Mouse (Mus musculus): ENCODE data around the gene Rbfox3.

Rbfox3 gene

DNA sequence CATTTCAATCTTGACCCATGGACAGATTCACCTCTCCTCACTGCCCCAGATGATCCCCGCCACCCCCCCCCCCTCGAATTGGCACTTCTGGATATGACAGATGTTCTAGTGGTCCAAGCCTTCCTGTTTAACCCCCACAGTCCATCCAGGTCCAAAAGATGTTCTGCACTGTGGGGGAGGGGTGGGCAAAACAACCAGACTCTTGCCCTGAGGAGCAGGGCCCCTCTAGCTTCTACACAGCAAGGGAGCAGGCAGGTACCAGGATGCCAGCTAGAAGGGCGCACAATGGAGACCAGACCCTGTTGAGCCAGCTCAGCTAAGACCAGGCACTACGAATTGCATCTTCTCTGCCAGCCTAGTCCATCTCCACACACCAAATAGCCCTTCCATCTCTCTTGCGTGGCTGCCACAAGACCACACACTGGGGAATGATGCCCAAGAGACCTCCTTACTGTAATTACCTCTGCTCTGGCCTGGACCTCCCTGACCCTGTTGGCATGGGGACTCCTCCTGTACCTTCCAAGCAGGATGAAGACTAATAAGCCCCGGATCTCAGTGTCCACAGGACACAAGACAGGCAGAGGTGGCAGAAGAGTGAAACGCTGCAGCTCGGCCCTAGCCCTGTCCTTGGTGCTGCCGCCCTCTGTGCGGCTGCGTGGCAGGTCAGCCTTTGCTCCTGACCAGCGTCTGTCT lies 5.1 kb downstream of the Rbfox3 start:
- DNase-seq (ENCODE audit: low spot score) = peak; percentile 33

DNA sequence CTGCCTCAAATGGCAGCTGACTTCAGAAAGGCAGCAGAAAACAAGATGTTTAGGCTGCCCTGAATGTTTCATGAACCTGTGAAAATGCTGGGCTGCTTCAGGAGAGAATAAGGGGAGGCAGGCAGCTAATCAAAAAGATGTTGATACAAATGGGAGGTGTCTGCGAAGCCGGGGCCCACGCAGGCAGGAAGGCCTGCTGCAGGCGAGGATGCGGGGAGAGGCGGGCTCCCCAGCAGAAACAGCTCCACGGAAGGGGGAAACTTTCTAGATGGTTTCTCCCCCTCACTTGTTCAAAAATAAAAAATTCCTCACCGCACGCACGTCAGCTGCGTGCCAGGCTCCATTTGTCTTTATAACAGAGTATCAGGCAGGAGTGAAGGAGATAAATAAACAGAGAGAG lies 5.7 kb downstream of the Rbfox3 start:
- no peak for DNase-seq (ENCODE audit: low spot score)

DNA sequence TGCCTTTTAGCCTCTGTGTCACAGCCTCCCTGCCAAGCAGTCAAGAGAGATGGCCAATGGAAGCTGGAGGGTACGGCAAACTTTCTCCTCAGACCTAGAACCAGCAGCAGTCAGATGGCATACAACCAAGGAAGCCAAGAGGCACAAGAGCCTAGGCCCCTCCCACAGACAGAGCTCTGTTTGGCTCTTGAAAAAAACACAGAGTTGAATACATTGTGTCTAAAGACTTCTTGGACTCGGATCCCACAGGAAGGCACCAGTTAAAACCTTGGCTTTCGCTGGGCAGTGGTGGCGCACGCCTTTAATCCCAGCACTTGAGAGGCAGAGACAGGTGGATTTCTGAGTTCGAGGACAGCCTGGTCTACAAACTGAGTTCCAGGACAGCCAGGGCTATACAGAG lies 7.1 kb downstream of the Rbfox3 start:
- DNase-seq (ENCODE audit: low spot score) = no peak

DNA sequence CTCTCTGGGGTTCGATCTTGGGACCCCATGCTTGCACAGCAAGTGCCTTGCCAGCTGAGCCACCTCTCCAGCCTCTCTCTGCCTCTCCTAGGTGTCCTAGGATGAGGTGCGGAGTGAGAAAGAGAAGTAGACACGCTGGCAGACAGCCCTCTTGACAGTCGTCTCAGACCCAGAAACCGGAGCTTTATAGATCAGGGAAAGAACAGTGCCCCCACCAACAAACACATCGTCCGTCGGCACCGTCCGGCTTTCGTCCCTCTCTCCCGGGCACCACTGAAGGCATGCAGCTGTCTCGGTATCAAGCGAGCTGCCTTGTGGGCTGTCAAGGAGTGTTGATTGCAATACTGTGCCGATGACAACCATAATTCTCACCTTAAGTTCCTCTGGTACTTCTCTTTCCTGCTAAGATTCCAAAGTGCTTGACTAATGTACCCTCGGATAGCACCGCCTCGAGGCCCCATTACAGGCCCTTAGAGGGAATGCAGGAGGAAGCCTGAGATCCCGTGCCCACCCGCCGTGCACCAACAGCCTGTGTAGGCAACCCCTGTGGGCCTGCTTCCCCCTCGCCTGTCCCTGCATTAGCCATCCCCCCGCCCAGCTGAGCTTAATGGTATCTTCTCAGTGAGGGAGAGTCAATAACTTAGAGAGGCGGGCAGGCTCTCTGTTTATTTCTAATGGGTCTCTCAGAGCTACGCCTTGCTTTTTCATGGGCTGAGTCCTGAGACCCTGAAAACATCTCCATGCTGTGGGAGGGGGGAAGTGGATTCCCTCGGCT lies 11.4 kb downstream of the Rbfox3 start:
- DNase-seq (ENCODE audit: low spot score) = no peak

DNA sequence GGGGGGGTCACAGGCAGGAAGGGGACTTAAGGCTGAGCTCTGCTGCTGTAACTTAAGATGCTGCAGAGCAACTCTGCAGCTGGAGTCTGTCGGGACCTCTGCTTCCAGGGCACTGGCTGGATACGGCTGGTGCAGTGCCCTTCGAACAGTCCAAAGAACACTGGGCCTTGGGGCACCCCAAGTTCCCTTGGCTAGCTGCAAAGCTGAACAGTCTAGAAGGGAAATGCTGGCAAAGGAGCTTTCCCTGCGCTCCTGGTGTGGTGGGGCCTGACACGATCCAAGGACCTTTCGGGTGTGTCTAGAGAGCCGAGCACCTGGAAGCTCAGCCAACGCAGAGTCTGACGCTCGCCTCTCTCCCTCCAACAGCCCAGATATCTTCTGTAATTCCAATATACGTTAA lies 12.8 kb downstream of the Rbfox3 start:
- DNase-seq (ENCODE audit: low spot score) = no peak

DNA sequence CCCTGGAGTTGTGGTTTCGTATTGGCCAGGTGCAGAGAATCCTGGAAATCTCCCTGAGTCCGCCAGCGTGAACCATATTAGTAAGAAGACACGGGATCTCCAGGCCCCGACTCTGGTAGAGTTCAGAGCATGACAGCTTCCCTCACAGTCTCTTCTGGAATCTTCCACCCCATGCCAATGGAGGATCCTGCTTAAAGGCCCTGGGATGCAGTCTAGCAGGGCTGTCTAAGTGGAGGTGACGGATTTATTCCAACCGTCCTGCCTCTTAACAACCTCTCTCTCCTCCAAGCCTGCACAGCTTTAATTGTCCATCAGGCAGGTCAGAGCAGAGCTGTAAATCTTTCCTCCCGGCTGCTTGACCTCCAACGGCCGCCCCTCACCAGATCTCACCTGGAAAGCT lies 13.2 kb downstream of the Rbfox3 start:
- DNase-seq (ENCODE audit: low spot score) = no peak

DNA sequence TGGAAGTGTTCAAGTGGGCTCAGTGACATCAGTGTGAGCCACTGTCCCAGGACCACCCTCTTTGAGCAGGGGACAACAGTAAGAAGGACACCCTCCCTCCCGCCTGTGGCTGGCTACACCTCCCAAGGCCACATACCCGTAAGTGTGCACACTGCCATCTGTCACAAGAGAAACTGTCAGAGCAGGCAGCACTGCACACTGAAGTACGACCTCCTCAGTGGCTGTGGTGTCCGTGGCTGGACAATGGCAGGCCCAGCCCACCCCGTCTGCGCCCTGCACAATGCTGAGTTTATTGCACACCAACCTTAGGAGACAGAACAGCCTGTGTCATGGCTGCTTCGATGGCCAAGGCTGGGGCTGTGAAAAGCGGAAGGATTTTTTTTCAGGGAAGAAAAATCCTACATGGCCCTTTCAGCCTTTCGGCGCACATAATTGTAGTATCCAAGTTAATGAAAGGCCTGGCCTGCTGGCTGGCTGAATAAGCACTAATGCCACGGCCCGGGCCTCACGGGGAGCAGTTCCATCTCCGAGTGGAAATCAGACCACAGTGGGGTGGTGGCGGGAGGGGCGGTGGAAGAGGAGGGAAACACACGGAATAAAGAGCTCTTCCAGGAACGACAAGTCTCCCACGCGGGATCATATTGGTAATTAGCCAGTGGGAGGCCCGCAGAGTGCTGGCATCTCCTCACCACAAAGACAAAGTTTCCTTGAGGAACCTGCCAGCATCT lies 14.1 kb downstream of the Rbfox3 start:
- DNase-seq (ENCODE audit: low spot score) = no peak

DNA sequence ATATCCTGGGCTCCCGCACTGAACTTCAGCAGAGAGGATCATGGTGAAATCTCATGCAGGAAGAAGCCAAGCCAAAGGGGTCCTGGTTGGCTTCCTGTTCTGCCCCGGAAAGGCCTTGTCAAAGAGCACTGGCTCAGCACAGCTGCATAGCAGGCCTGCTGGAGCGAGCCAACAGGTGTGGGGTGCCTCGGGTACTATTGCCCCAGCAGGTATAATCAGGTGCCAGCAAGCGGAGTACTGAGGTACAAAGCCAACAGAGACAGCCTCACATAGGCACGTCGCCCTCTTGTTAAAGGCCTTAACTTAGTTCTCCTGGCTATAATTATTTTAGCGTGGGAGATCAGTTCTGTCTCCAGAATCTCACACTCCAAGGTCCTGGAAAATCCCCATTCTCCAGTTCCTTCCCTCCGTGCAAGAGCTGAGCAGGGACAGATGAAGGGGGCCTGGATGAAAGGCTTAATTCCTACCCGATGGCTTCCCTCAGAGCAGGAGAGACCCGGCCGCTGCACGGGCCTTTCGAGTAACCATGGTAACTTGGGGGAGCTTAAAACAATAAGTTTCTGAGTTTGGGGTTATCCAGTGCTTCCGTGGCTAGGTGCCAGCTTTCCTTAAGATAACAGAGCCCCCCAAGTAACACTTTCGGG lies 15.2 kb downstream of the Rbfox3 start:
- no peak for DNase-seq (ENCODE audit: low spot score)

DNA sequence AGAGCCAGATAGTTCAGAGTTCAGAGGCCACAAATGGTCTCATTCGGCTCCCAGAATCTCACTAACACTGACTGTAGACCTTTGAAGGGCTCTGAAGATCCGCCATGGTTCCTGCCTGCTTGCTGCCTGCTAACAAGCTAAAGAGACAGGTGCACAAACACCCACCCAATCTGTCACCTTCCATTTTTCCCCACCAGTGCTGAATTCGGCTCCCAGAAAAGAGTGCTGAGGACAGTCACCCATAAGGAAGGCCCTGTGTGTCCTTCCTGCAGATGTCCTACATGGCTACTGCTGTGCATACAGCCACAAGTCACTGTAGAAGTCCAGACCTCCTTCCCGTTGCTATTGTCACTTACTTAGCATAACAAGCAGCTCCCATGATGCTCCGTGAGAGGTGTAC lies 16.6 kb downstream of the Rbfox3 start:
- DNase-seq (ENCODE audit: low spot score) = no peak

DNA sequence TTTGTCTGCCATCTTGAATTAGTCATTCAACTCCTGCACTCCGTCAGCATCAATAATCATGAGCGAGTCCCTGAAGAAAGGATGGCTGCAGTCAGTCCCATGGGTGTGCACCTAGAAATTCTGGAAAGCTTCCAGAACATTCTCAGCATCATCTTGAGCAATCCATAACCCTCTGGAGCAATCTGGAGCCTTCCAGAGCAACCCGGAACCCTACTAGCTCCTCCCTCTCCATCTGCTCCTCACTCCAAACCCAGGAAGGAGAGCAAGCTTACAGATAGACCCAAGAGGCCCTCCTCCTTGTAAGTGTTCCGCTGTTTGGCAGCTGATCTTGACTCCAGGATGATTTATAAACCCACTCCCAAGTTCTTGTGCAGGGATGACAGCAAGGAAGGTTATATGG lies 17.2 kb downstream of the Rbfox3 start:
- DNase-seq (ENCODE audit: low spot score) = no peak

DNA sequence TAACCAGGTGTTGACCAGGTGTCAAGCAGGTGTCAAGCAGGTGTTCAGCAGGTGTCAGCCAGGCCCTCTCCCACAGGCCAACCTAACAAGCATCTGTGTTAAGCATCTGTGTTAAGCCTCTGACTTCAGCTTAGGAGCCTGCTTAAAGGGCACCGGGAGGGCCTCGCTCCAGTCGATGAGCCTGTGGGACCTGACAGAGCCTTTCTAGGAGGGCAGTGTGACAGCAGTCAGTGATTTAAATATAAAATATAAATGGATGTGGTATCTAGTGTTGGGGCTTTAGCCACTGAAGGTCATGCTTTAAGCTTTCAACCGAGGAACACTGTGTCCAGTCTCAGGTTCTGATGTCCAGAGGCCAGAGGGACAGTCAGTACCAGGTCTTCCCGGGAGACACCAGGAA lies 18.5 kb downstream of the Rbfox3 start:
- DNase-seq (ENCODE audit: low spot score) = no peak

DNA sequence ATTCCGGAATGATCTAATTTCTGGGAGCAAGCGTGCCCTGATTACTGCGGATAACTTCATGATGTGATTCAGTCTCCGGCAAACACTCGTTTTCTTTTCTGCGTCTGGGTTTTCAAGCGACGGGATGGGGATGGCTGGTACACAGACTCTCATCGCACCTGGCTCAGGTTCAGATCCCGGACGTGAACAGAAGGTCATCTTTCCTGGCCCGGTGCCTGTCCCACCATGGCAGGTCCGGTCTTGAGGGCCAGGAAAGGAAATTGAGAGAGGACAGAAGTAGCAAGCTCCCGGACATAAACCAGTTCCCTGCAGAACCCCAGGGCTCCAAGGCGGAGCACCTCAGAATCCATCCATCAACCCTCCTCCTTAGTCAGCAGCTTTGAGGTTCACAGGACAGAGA lies 19.9 kb downstream of the Rbfox3 start:
- no peak for DNase-seq (ENCODE audit: low spot score)

DNA sequence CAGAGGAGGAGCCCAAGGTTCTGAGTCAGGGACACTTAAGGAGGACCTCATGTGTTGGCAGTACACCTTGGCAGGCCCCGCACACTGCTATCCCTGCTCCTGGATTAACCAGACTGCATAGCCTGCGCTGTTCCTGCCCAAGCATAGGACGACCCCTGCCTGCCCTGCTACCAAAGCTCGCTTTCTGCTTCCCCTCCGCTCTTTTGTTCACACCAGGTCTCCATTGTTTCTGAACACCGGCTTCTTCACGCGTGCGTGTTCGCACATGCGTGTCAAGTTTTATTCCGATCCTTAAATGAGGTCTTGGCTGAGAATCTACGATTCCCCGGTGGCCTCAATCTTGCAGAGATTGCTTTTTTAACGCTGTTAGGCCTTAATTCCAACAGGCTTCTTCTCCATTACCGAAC lies 20.4 kb downstream of the Rbfox3 start:
- no peak for DNase-seq (ENCODE audit: low spot score)

DNA sequence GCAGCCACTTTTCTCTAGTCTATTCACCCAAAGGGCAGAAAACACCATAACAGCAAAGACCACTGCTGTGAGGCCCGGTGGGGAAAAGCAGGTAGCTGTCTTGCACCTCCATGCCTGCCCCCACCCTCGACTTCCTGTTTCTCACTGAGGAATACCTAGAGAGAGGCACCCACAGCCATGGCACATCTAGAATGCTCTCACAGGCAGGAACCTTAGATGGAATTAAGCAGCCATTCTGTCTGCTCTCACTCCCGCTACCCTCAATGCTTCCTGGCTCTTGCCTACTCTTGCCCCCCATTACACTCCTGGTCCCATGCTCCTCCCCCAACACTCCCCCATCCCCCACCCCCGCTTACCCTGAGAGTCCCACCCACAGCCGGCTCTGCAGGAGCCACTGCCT lies 20.9 kb downstream of the Rbfox3 start:
- DNase-seq (ENCODE audit: low spot score) = no peak

DNA sequence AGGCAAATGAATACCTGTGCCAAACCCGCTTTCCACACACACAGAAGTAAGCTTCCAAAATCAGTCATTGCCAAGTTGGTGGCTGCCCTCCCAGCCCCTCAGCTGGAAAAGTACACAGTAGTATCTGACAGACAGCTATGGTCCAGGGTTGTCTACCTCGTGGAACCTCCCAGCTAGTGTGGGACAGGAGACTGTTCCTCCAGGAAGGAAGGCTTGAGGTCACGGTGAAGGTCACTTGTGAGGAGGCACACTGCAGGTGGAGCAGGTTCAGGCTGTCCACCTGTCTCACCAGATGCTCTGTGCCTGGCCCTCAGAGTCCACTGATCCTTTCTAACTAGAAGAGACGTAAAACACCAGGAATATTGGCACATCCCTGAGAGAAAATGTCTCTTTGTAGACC lies 21.9 kb downstream of the Rbfox3 start:
- no peak for DNase-seq (ENCODE audit: low spot score)

DNA sequence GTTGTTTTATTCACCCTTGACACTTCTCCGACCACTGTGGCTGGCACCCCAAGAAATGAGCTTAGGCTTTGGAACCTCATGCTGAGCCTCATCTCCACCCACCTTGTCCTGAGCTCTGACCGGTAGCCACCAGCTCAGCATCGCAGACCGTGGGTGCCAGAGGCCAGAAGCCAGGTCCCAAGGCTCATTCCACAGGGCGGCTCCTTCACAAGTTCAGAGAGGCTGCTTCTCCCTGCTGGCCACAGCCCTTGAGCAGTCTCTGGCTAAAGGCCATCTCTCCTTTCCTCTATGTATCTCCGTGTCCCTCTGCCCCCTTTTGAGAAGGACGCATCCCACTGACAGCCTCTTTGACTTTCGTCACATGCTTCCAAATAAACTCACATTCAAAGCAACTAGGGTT lies 23.0 kb downstream of the Rbfox3 start:
- DNase-seq (ENCODE audit: low spot score) = no peak

DNA sequence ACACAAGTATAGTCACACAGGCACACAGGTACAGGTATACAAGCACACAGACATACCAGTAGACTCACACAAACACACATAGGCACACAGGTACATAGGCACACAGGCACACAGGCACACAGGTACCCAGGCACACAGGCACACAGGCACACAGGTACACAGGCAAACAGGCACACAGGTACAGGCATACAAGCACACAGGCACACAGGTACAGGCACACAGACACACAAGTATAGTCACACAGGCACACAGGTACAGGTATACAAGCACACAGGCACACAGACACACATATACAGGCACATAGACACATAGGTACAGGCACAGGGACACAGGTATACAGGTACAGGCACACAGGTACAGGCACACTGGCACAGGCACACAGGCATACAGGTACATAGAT lies 24.2 kb downstream of the Rbfox3 start:
- DNase-seq (ENCODE audit: low spot score) = no peak

DNA sequence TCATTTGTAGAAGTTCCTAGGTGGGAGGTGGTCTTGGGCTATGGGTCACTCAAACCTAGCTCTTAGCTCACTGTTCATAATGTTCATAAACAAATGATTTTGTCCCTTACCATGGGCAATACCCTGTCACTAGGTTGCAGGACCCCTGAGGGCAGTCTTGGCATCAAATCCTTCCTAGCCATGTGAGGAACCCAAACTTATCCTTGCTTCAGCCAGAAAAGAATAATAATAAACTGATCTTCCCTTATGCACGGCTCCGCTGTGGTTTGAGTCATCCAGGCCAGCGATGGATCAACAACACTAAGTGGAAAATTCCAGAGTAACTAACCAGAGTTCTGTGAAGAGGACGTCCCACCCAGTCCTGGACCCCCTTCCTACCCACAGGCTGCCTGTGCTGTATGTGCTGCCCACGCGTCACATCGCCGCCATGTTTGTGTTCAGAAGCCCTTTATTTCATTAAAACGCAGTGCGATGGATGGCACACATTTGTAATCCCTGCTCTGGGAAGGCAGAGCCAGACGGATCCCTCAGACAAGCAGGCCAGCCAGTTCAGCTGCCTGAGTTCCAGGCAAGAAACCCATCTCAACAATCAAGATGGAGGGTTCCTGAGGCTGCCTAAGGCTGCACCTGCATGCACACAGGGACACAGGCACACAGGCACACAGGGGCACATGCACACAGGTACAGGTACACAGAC lies 25.0 kb downstream of the Rbfox3 start:
- no peak for DNase-seq (ENCODE audit: low spot score)

DNA sequence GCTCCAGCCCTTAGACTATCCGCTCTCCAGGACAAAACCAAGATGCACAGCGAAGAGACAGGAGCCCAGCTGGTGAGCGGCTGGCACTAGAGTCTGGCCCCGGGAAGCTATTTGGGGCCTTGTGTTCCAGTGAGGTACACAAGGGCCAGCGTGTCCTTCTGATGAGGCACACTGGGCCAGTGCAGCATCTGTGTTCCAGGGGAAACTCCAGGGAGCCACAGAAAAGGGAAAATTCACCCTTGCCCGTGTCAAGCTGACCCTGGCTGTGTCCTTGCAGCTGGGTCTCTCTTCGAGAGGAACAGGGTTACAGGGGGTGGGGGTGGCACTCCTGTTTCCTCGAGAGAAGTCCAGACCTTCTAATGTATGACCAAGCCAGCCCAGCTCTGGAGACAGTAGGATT lies 25.8 kb downstream of the Rbfox3 start:
- peak; percentile 55 for DNase-seq (ENCODE audit: low spot score)

DNA sequence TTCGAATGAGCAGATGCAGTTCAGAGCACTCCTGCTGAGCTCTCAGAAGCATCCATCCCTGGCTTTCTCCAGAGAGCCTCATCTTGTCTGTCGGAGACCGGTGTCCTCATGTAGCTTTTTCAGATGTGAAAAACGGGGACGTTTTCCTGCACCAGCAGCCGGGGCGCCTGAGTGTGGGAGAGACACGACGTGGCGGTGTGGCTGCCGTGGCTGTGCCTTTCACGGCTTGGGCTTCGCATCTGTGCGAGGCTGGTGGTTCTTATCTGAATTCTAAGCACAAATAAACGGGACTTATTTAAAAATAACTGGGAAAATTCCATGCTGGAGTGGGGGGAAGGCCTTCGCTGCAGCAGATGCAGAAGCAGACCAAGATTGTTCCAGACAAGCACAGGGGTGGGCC lies 26.3 kb downstream of the Rbfox3 start:
- no peak for DNase-seq (ENCODE audit: low spot score)

DNA sequence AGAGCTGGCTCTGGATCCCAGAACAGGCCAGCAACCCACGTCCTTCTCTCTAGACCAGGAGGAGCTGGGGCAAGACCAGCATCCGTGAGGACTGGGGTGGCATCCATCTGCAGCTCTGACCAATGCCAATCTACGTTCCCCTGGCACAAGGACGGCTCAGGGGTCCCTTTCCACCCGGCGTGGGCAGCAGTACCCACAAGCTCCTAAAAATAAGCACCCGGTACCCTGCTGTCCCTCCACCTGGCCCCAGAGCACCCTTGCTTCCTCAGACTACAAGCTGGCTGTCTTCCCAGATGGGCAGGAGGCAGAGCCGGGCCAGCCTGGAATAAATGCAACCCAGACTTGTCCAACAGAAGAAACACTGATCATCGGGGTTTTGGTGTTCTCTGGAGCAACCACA lies 28.3 kb downstream of the Rbfox3 start:
- no peak for DNase-seq (ENCODE audit: low spot score)

All from ovary, postnatal 36 days (tissue).